Mouse (Mus musculus): ENCODE measurements around the gene Zfp109. TPM values are rescaled to one million over a fixed set of nuclear protein-coding genes. Genes with fewer than 3 reads are reported as not detected.
"Not testable (repeated sequence)": the region's sequence is repeated elsewhere in the genome, so short reads cannot be mapped to it uniquely, and the experiment has no call there.

Gene Zfp109
- 3.6 and 3.9 TPM in 2 replicates for polyA plus RNA-seq (2014; fragmentation: Nextera tagmentation; extraction: Ambion mirVana)

- whole genome bisulfite sequencing (ENCODE audit: insufficient replicate concordance), result 5% methylated on average over 28 of the region's 28 CpGs
- ATAC-seq (replicated peaks; ENCODE audit: insufficient number of reproducible peaks, low FRiP score, low TSS enrichment), result peak; percentile 81
- peak within 1 kb of the TSS; percentile 84 for H3K9ac ChIP-seq (ENCODE audit: low read depth, low read length)
- no peak within 1 kb of the TSS for H3K27ac ChIP-seq (ENCODE audit: low read depth, low read length)
- H3K36me3 ChIP-seq (ENCODE audit: control insufficient read depth, insufficient read depth, low read length), result no peaks in the 10 kb centered on the region
- H3K4me3 ChIP-seq (ENCODE audit: low read depth, low read length), result peak within 1 kb of the TSS; percentile 86
- no peaks in the 10 kb centered on the region for H3K27me3 ChIP-seq (ENCODE audit: control insufficient read depth, insufficient read depth, low read length)
- no peaks in the 10 kb centered on the region for H3K9me3 ChIP-seq (replicated peaks; ENCODE audit: control insufficient read depth, low read length)
- peak within 1 kb of the TSS; percentile 72 for H3K4me2 ChIP-seq
- 0 out of 2 replicates have a peak, but pooled peaks cover 3% of the 10 kb centered on the region for H3K4me1 ChIP-seq (ENCODE audit: control insufficient read depth, insufficient read depth, low read length)
Observed at GRCm38 (mm10) chr7:24237040-24237791, at the start of gene Zfp109. Gene Zfp109, minus strand, starts transcription at chr7:24237560.

GRCm38 (mm10) chr7:24286916-24287315 lies 49.6 kb upstream of the Zfp109 start:
- no peaks in the 10 kb centered on the region for H3K9me3 ChIP-seq (replicated peaks; ENCODE audit: control insufficient read depth, low read length)
- H3K9ac ChIP-seq (ENCODE audit: low read depth, low read length), result no peak overlapping the region
- H3K4me1 ChIP-seq (ENCODE audit: control insufficient read depth, insufficient read depth, low read length), result no peaks in the 10 kb centered on the region
- no peak for ATAC-seq (replicated peaks; ENCODE audit: insufficient number of reproducible peaks, low FRiP score, low TSS enrichment)
- WGBS (ENCODE audit: insufficient replicate concordance), result 64% methylated on average over 4 of the region's 4 CpGs
- no peak overlapping the region for H3K27ac ChIP-seq (ENCODE audit: low read depth, low read length)
- no peaks in the 10 kb centered on the region for H3K27me3 ChIP-seq (ENCODE audit: control insufficient read depth, insufficient read depth, low read length)
- H3K4me2 ChIP-seq, result no peak overlapping the region
- H3K4me3 ChIP-seq (ENCODE audit: low read depth, low read length), result no peak overlapping the region
- H3K36me3 ChIP-seq (ENCODE audit: control insufficient read depth, insufficient read depth, low read length), result peaks cover 22% of the 10 kb centered on the region

- H3K4me3 ChIP-seq (ENCODE audit: low read depth, low read length), result no peak overlapping the region
- no peaks in the 10 kb centered on the region for H3K9me3 ChIP-seq (replicated peaks; ENCODE audit: control insufficient read depth, low read length)
- H3K4me1 ChIP-seq (ENCODE audit: control insufficient read depth, insufficient read depth, low read length), result no peaks in the 10 kb centered on the region
- no peak overlapping the region for H3K4me2 ChIP-seq
- no peaks in the 10 kb centered on the region for H3K27me3 ChIP-seq (ENCODE audit: control insufficient read depth, insufficient read depth, low read length)
- H3K9ac ChIP-seq (ENCODE audit: low read depth, low read length), result no peak overlapping the region
- H3K36me3 ChIP-seq (ENCODE audit: control insufficient read depth, insufficient read depth, low read length), result peaks cover 14% of the 10 kb centered on the region
- no peak overlapping the region for H3K27ac ChIP-seq (ENCODE audit: low read depth, low read length)
- 47% methylated on average over 4 of the region's 4 CpGs for whole genome bisulfite sequencing (ENCODE audit: insufficient replicate concordance)
- no peak for ATAC-seq (replicated peaks; ENCODE audit: insufficient number of reproducible peaks, low FRiP score, low TSS enrichment)
Observed at GRCm38 (mm10) chr7:24286090-24286489, 48.7 kb upstream of the Zfp109 start.

GRCm38 (mm10) chr7:24280858-24281145 lies 43.4 kb upstream of the Zfp109 start:
- 52% methylated on average over 4 of the region's 4 CpGs for WGBS (ENCODE audit: insufficient replicate concordance)
- Histone ChIP-seq H3K9ac (ENCODE audit: low read depth, low read length) (no peak overlapping the region), H3K27ac (ENCODE audit: low read depth, low read length) (no peak overlapping the region), H3K4me1 (ENCODE audit: control insufficient read depth, insufficient read depth, low read length) (no peaks in the 10 kb centered on the region), H3K9me3 (replicated peaks; ENCODE audit: control insufficient read depth, low read length) (no peaks in the 10 kb centered on the region), H3K36me3 (ENCODE audit: control insufficient read depth, insufficient read depth, low read length) (peaks cover 4% of the 10 kb centered on the region), H3K4me2 (no peak overlapping the region), H3K4me3 (ENCODE audit: low read depth, low read length) (no peak overlapping the region), H3K27me3 (ENCODE audit: control insufficient read depth, insufficient read depth, low read length) (no peaks in the 10 kb centered on the region)
- no peak for ATAC-seq (replicated peaks; ENCODE audit: insufficient number of reproducible peaks, low FRiP score, low TSS enrichment)

GRCm38 (mm10) chr7:24280031-24280857 lies 42.9 kb upstream of the Zfp109 start:
- ATAC-seq (replicated peaks; ENCODE audit: insufficient number of reproducible peaks, low FRiP score, low TSS enrichment), result no peak
- H3K9me3 ChIP-seq (replicated peaks; ENCODE audit: control insufficient read depth, low read length), result no peaks in the 10 kb centered on the region
- H3K27ac ChIP-seq (ENCODE audit: low read depth, low read length), result no peak overlapping the region
- H3K4me3 ChIP-seq (ENCODE audit: low read depth, low read length), result no peak overlapping the region
- H3K27me3 ChIP-seq (ENCODE audit: control insufficient read depth, insufficient read depth, low read length), result no peaks in the 10 kb centered on the region
- H3K4me2 ChIP-seq, result no peak overlapping the region
- no peak overlapping the region for H3K9ac ChIP-seq (ENCODE audit: low read depth, low read length)
- H3K4me1 ChIP-seq (ENCODE audit: control insufficient read depth, insufficient read depth, low read length), result no peaks in the 10 kb centered on the region
- H3K36me3 ChIP-seq (ENCODE audit: control insufficient read depth, insufficient read depth, low read length), result peaks cover 4% of the 10 kb centered on the region
- WGBS (ENCODE audit: insufficient replicate concordance), result 50% methylated on average over 10 of the region's 10 CpGs

- 80% methylated on average over 3 of the region's 3 CpGs for WGBS (ENCODE audit: insufficient replicate concordance)
- H3K36me3 ChIP-seq (ENCODE audit: control insufficient read depth, insufficient read depth, low read length), result peaks cover 17% of the 10 kb centered on the region
- not testable (repeated sequence) for ATAC-seq (replicated peaks; ENCODE audit: insufficient number of reproducible peaks, low FRiP score, low TSS enrichment); H3K4me3 ChIP-seq (ENCODE audit: low read depth, low read length); H3K27ac ChIP-seq (ENCODE audit: low read depth, low read length); H3K9me3 ChIP-seq (replicated peaks; ENCODE audit: control insufficient read depth, low read length); H3K9ac ChIP-seq (ENCODE audit: low read depth, low read length); H3K4me2 ChIP-seq; H3K27me3 ChIP-seq (ENCODE audit: control insufficient read depth, insufficient read depth, low read length); H3K4me1 ChIP-seq (ENCODE audit: control insufficient read depth, insufficient read depth, low read length)
Observed at GRCm38 (mm10) chr7:24278771-24279170, 41.4 kb upstream of the Zfp109 start.

- no peak overlapping the region for H3K9ac ChIP-seq (ENCODE audit: low read depth, low read length)
Observed at GRCm38 (mm10) chr7:24274456-24274855, 37.1 kb upstream of the Zfp109 start.

GRCm38 (mm10) chr7:24271191-24271590 lies 33.8 kb upstream of the Zfp109 start:
- Histone ChIP-seq H3K9ac (ENCODE audit: low read depth, low read length) (no peak overlapping the region), H3K4me1 (ENCODE audit: control insufficient read depth, insufficient read depth, low read length) (no peaks in the 10 kb centered on the region), H3K4me3 (ENCODE audit: low read depth, low read length) (no peak overlapping the region), H3K27ac (ENCODE audit: low read depth, low read length) (no peak overlapping the region), H3K4me2 (no peak overlapping the region), H3K9me3 (replicated peaks; ENCODE audit: control insufficient read depth, low read length) (no peaks in the 10 kb centered on the region), H3K27me3 (ENCODE audit: control insufficient read depth, insufficient read depth, low read length) (no peaks in the 10 kb centered on the region), H3K36me3 (ENCODE audit: control insufficient read depth, insufficient read depth, low read length) (peaks cover 15% of the 10 kb centered on the region)
- WGBS (ENCODE audit: insufficient replicate concordance), result 96% methylated on average over 6 of the region's 6 CpGs
- ATAC-seq (replicated peaks; ENCODE audit: insufficient number of reproducible peaks, low FRiP score, low TSS enrichment), result no peak

More at GRCm38 (mm10) chr7:24274456-24274855, 37.1 kb upstream of the Zfp109 start:
- 91% methylated on average over 4 of the region's 4 CpGs for WGBS (ENCODE audit: insufficient replicate concordance)
- no peak overlapping the region for H3K4me2 ChIP-seq
- H3K9me3 ChIP-seq (replicated peaks; ENCODE audit: control insufficient read depth, low read length), result no peaks in the 10 kb centered on the region
- no peak overlapping the region for H3K27ac ChIP-seq (ENCODE audit: low read depth, low read length)
- no peaks in the 10 kb centered on the region for H3K27me3 ChIP-seq (ENCODE audit: control insufficient read depth, insufficient read depth, low read length)
- H3K36me3 ChIP-seq (ENCODE audit: control insufficient read depth, insufficient read depth, low read length), result peaks cover 18% of the 10 kb centered on the region
- no peaks in the 10 kb centered on the region for H3K4me1 ChIP-seq (ENCODE audit: control insufficient read depth, insufficient read depth, low read length)
- no peak overlapping the region for H3K4me3 ChIP-seq (ENCODE audit: low read depth, low read length)
- no peak for ATAC-seq (replicated peaks; ENCODE audit: insufficient number of reproducible peaks, low FRiP score, low TSS enrichment)

Data from heart, embryonic 11.5 days (tissue).